Mouse (Mus musculus) limb, embryonic 15.5 days (tissue): ENCODE results near the gene Tmem238. TPM values are rescaled to one million over a fixed set of nuclear protein-coding genes. Genes with fewer than 3 reads are reported as not detected.
"Not testable (repeated sequence)": the region's sequence is repeated elsewhere in the genome, so short reads cannot be mapped to it uniquely, and the experiment has no call there.

Experiments used
- ATAC-seq: fragments of 200-750 bp; cut with Nextera tagmentation; 2 replicates; pipeline ENCODE4 v1.8.0; 2017; ENCODE audit warnings: low read depth, moderate TSS enrichment; ENCODE audit not compliant: insufficient number of reproducible peaks, low FRiP score, low TSS enrichment
- H3K27ac ChIP-seq: fragments of 300-500 bp; sonication (generic); 2 replicates; pipeline ENCODE4 v1.5.1; 2015; ENCODE audit warnings: moderate library complexity, mild to moderate bottlenecking, inconsistent platforms
- H3K27me3 ChIP-seq: fragments of 300-500 bp; sonication (generic); 2 replicates; pipeline ENCODE4 v1.6.1; 2015; ENCODE audit warnings: inconsistent platforms
- H3K36me3 ChIP-seq: fragments of 300-500 bp; sonication (generic); 2 replicates; pipeline ENCODE4 v1.6.1; 2015; ENCODE audit warnings: inconsistent platforms
- H3K4me1 ChIP-seq: fragments of 300-500 bp; sonication (generic); 2 replicates; pipeline ENCODE4 v1.6.1; 2015; ENCODE audit warnings: inconsistent platforms
- H3K4me2 ChIP-seq: fragments of 300-500 bp; sonication (generic); 2 replicates; pipeline ENCODE4 v1.6.1; 2015; ENCODE audit warnings: mild to moderate bottlenecking, inconsistent platforms
- H3K4me3 ChIP-seq: fragments of 300-500 bp; sonication (generic); 2 replicates; pipeline ENCODE4 v1.5.1; 2015; ENCODE audit warnings: mild to moderate bottlenecking, inconsistent platforms
- H3K9ac ChIP-seq: fragments of 300-500 bp; sonication (generic); 2 replicates; pipeline ENCODE4 v1.6.1; 2015; ENCODE audit warnings: inconsistent platforms
- H3K9me3 ChIP-seq: fragments of 300-500 bp; sonication (generic); 2 replicates; pipeline ENCODE4 v1.6.1; 2016; ENCODE audit warnings: inconsistent platforms
- WGBS: fragments of 180-500 bp; shearing (Covaris S2); methylation state at CpG from one replicate; pipeline ENCODE4 v1.1.7; 2015; 5-methylcytosine and 5-hydroxymethylcytosine counted together
- polyA plus RNA-seq: library from polyadenylated mRNA; unstranded; fragments of >200 nt; fragmentation: Nextera tagmentation; extraction: Ambion mirVana; gene quantifications from 2 replicates; pipeline ENCODE4 v1.2.1, GENCODE M21; 2015

The Tmem238 gene
- polyA plus RNA-seq, 1 experiment from 2014 or later = 15.7 TPM

GRCm38 (mm10) chr7:4812303-4813104 lies 23.0 kb upstream of the Tmem238 start, which contains the start of gene Ube2s:
Gene Ube2s (minus strand): TSS chr7:4812590.
- Histone ChIP-seq H3K9ac (peak within 1 kb of the TSS; percentile 97), H3K36me3 (peaks cover 22% of the 10 kb centered on the region), H3K27me3 (no peaks in the 10 kb centered on the region), H3K9me3 (no peaks in the 10 kb centered on the region), H3K4me3 (peak within 1 kb of the TSS; percentile 98), H3K27ac (peak within 1 kb of the TSS; percentile 99), H3K4me2 (peak within 1 kb of the TSS; percentile 65), H3K4me1 (peaks cover 25% of the 10 kb centered on the region)
- ATAC-seq = peak; percentile 99
- WGBS = under 1% methylated on average over 62 of the region's 62 CpGs

GRCm38 (mm10) chr7:4811842-4812302 lies 22.4 kb upstream of the Tmem238 start:
- H3K27ac ChIP-seq = peak overlapping the region; percentile 99

DNA sequence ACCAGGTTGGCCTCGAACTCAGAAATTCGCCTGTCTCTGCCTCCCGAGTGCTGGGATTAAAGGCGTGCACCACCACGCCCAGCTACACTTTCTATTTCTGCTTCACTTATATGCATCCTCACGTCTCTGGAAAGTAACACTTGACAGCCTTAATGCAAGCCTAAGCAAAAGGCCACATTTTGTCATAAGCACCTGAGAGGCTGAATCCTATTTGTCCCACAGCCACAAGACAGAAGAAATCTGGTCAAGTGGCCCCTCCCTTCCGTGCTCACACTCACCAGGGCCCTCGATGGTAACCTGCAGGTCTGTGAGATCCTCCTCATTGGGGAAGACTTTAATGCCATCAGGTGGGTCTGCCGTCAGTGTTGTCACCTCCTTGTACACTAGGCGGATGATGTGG lies 21.7 kb upstream of the Tmem238 start:
- peak overlapping the region; percentile 65 for H3K4me2 ChIP-seq
- ATAC-seq, H3K27ac ChIP-seq, H3K9me3 ChIP-seq, H3K27me3 ChIP-seq: not testable (repeated sequence)
- 30% methylated on average over 10 of the region's 10 CpGs for WGBS
- H3K4me3 ChIP-seq = peak overlapping the region; percentile 98
- peaks cover 25% of the 10 kb centered on the region for H3K4me1 ChIP-seq
- peak overlapping the region; percentile 97 for H3K9ac ChIP-seq
- peaks cover 36% of the 10 kb centered on the region for H3K36me3 ChIP-seq

More at GRCm38 (mm10) chr7:4811842-4812302, 22.4 kb upstream of the Tmem238 start:
- Histone ChIP-seq H3K9me3 (no peaks in the 10 kb centered on the region), H3K36me3 (peaks cover 28% of the 10 kb centered on the region), H3K9ac (peak overlapping the region; percentile 97), H3K27me3 (no peaks in the 10 kb centered on the region), H3K4me3 (peak overlapping the region; percentile 98), H3K4me2 (peak overlapping the region; percentile 65), H3K4me1 (peaks cover 25% of the 10 kb centered on the region)
- ATAC-seq = no peak
- under 1% methylated on average over 35 of the region's 36 CpGs for WGBS

DNA sequence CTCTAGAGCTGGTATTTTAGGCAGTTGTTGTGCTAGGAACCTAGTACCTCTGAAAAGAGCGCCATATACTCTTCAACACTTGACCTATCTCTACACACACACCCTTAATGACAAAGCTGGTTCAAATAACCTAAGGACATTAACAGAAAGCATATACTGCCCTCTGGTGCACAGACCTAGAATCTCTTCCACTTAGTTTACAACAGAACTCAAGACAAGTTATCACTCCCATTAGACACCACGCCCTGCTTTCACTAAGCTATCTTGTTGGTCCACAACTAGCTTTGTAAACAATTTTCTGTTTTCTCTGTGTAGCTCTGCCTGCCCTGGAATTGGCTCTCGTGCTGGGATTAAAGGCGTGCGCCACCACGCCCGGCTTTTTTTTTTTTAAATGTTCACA lies 17.3 kb upstream of the Tmem238 start:
- Histone ChIP-seq H3K36me3 (peaks cover 53% of the 10 kb centered on the region), H3K9me3 (no peaks in the 10 kb centered on the region), H3K4me2 (no peak overlapping the region), H3K27ac (no peak overlapping the region), H3K4me3 (no peak overlapping the region), H3K27me3 (no peaks in the 10 kb centered on the region), H3K9ac (no peak overlapping the region), H3K4me1 (peaks cover 19% of the 10 kb centered on the region)
- no peak for ATAC-seq
- 84% methylated on average over 7 of the region's 7 CpGs for WGBS

- Histone ChIP-seq H3K27me3 (no peaks in the 10 kb centered on the region), H3K4me2 (no peak overlapping the region), H3K9ac (no peak overlapping the region), H3K27ac (no peak overlapping the region), H3K36me3 (peaks cover 33% of the 10 kb centered on the region), H3K4me1 (no peaks in the 10 kb centered on the region), H3K9me3 (no peaks in the 10 kb centered on the region), H3K4me3 (no peak overlapping the region)
- no peak for ATAC-seq
These were observed 12.8 kb upstream of the Tmem238 start for GRCm38 (mm10) chr7:4802247-4802646.

- H3K4me1 ChIP-seq = peaks cover 12% of the 10 kb centered on the region; the same call in 1 of the 2 replicates
- no peak for ATAC-seq
- H3K9ac ChIP-seq = no peak overlapping the region
- WGBS = 70% methylated on average over 7 of the region's 7 CpGs
- no peak overlapping the region for H3K4me3 ChIP-seq
- peaks cover 37% of the 10 kb centered on the region for H3K36me3 ChIP-seq
- H3K4me2 ChIP-seq = no peak overlapping the region
- H3K27me3 ChIP-seq = no peaks in the 10 kb centered on the region
- no peaks in the 10 kb centered on the region for H3K9me3 ChIP-seq
- no peak overlapping the region for H3K27ac ChIP-seq
These were observed 6.4 kb upstream of the Tmem238 start for GRCm38 (mm10) chr7:4795767-4796433.

DNA sequence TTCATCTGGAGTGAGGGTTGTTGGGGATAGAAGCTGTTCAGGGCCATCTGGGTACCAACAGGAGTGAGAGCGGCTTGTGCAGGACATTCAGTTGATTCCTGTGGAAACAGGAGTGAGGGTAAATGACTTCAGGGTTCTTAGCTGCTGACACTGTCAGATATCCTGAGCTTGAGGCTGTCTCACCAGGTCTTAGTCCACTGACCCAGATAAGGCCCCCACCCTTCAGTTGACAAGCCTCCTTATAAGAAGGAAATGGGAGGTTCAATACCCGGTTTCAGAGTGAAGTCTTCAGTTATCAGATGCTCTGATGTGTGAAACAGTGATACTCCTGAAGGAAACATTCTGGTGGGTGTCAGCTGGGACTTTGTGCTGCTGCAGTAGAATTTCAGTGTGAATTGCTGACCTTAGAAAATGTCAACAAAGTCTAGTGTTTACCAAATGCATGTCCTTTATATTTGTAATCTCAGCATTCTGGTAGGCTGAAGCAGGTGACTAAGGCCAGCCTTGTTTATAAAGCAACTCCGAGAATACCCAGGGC lies 5.2 kb upstream of the Tmem238 start:
- Histone ChIP-seq H3K9ac (no peak overlapping the region), H3K36me3 (peaks cover 37% of the 10 kb centered on the region), H3K27ac (no peak overlapping the region), H3K9me3 (no peaks in the 10 kb centered on the region), H3K4me1 (peaks cover 14% of the 10 kb centered on the region), H3K27me3 (no peaks in the 10 kb centered on the region), H3K4me2 (peak overlapping the region; percentile 60), H3K4me3 (peak overlapping the region; percentile 76; the same call in 1 of the 2 replicates)
- ATAC-seq = no peak
- 92% methylated on average over 3 of the region's 3 CpGs for WGBS

- peak overlapping the region; percentile 81 for H3K9ac ChIP-seq
- peak overlapping the region; percentile 60 for H3K4me2 ChIP-seq
- no peaks in the 10 kb centered on the region for H3K9me3 ChIP-seq
- no peak for ATAC-seq
- no peaks in the 10 kb centered on the region for H3K27me3 ChIP-seq
- 37% methylated on average over 4 of the region's 4 CpGs for WGBS
- peak overlapping the region; percentile 76 for H3K4me3 ChIP-seq
- H3K4me1 ChIP-seq = peaks cover 23% of the 10 kb centered on the region
- H3K36me3 ChIP-seq = peaks cover 37% of the 10 kb centered on the region
- peak overlapping the region; percentile 98; the same call in 1 of the 2 replicates for H3K27ac ChIP-seq
These were observed 4.2 kb upstream of the Tmem238 start for GRCm38 (mm10) chr7:4793674-4794073.

- WGBS = under 1% methylated on average over 31 of the region's 31 CpGs
- H3K4me2 ChIP-seq = peak overlapping the region; percentile 60
- not testable (repeated sequence) for H3K9me3 ChIP-seq, H3K27me3 ChIP-seq, ATAC-seq
- peak overlapping the region; percentile 81 for H3K9ac ChIP-seq
- peak overlapping the region; percentile 76 for H3K4me3 ChIP-seq
- peaks cover 37% of the 10 kb centered on the region for H3K36me3 ChIP-seq
- peak overlapping the region; percentile 98 for H3K27ac ChIP-seq
- peaks cover 27% of the 10 kb centered on the region for H3K4me1 ChIP-seq
These were observed 3.8 kb upstream of the Tmem238 start for GRCm38 (mm10) chr7:4793248-4793647.

DNA sequence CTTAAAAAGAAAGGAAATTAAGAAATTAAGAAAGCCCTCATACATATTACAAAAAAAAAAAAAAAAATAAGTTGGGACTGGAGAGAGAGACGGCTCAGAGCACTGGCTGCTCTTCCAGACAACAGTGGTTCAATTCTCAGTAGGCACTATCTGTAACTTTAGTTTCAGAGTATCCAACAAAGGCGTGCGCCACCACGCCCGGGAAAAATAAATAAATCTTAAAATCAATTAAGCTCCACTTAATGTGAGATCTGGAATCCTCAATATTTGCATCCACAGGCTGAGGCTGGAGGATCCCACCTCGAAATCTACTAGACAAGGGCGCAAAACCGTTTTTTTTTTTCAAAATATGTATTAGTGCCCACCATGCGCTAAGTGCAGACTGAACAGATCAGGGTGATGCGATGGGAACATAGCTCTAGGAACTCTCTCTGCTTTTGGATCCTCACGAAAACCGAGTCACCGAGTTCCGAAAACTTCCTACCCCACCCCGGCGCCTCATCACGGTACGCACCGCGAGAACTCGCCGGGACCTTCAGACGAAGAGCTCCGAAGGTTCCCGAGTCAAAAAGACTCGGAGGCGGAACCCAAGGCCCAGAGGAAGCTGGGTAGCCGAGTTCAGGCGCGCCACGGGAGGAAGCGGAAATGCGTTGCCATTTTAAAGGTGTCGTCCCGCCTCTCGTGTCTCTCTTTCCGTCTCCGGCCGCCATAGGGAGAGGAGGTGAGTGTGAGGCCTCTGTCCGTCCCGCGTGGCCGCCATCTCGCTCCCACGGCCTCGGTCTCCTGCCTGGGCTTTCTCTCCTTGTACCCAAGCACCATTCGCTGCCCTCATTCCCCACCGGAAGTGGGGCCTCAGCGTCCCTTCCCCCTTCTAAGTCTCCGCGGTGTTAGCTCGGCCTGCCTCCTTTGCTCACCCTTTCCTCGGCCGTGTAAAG lies 3.1 kb upstream of the Tmem238 start, which contains the start of gene Rpl28:
Gene Rpl28, plus strand, starts transcription at position 597 of the 935 bp plus-strand sequence.
- H3K9ac ChIP-seq = peak within 1 kb of the TSS; percentile 81
- 2% methylated on average over 54 of the region's 54 CpGs for WGBS
- peak; percentile 88 for ATAC-seq
- peak within 1 kb of the TSS; percentile 60 for H3K4me2 ChIP-seq
- peaks cover 35% of the 10 kb centered on the region for H3K36me3 ChIP-seq
- peak within 1 kb of the TSS; percentile 76 for H3K4me3 ChIP-seq
- H3K4me1 ChIP-seq = peaks cover 28% of the 10 kb centered on the region
- H3K27ac ChIP-seq = peak within 1 kb of the TSS; percentile 98
- H3K9me3 ChIP-seq = no peaks in the 10 kb centered on the region
- H3K27me3 ChIP-seq = no peaks in the 10 kb centered on the region
